Mouse (Mus musculus): ENCODE data around the gene Baz1b.
"Not testable (repeated sequence)": the region's sequence is repeated elsewhere in the genome, so short reads cannot be mapped to it uniquely, and the experiment has no call there.

Gene Baz1b

GRCm38 (mm10) chr5:135179616-135180015, 7.4 kb upstream of the Baz1b start:
- DNase-seq (ENCODE audit: low spot score in 2 of 2): no peak

- no peak for DNase-seq (ENCODE audit: low spot score in 2 of 2)
Measured at GRCm38 (mm10) chr5:135180796-135181195, 6.3 kb upstream of the Baz1b start.

GRCm38 (mm10) chr5:135181776-135182175, 5.3 kb upstream of the Baz1b start:
- no peak for DNase-seq (ENCODE audit: low spot score in 2 of 2)

- peak; percentile 50 to 64 for DNase-seq (ENCODE audit: low spot score in 2 of 2)
Measured at GRCm38 (mm10) chr5:135183131-135183861, 3.8 kb upstream of the Baz1b start.

- no peak for DNase-seq (ENCODE audit: low spot score in 2 of 2)
Measured at GRCm38 (mm10) chr5:135185016-135185415, 2.0 kb upstream of the Baz1b start.

- DNase-seq (ENCODE audit: low spot score in 2 of 2): no peak
Measured at GRCm38 (mm10) chr5:135185596-135185995, 1.5 kb upstream of the Baz1b start.

GRCm38 (mm10) chr5:135186231-135186620, 838 bp upstream of the Baz1b start:
- DNase-seq (ENCODE audit: low spot score in 2 of 2): no peak

GRCm38 (mm10) chr5:135187349-135188213, 517 bp downstream of the Baz1b start:
- peak; percentile 35 to 42 for DNase-seq (ENCODE audit: low spot score in 2 of 2)

GRCm38 (mm10) chr5:135188214-135188554, 1.1 kb downstream of the Baz1b start:
- DNase-seq (ENCODE audit: low spot score in 2 of 2): no peak

GRCm38 (mm10) chr5:135189281-135190022, 2.4 kb downstream of the Baz1b start:
- DNase-seq (ENCODE audit: low spot score in 2 of 2): no peak

GRCm38 (mm10) chr5:135191620-135192019, 4.6 kb downstream of the Baz1b start:
- DNase-seq (ENCODE audit: low spot score in 2 of 2): peak; percentile 57 to 78

- DNase-seq (ENCODE audit: low spot score in 2 of 2): no peak
Measured at GRCm38 (mm10) chr5:135192431-135192830, 5.4 kb downstream of the Baz1b start.

GRCm38 (mm10) chr5:135196367-135196766, 9.3 kb downstream of the Baz1b start:
- DNase-seq (ENCODE audit: low spot score in 2 of 2): no peak

GRCm38 (mm10) chr5:135202763-135203162, 15.7 kb downstream of the Baz1b start:
- no peak for DNase-seq (ENCODE audit: low spot score in 2 of 2)

GRCm38 (mm10) chr5:135208197-135208596, 21.1 kb downstream of the Baz1b start:
- DNase-seq (ENCODE audit: low spot score in 2 of 2): no peak

GRCm38 (mm10) chr5:135216871-135217270, 29.8 kb downstream of the Baz1b start:
- no peak for DNase-seq (ENCODE audit: low spot score in 2 of 2)

- no peak for DNase-seq (ENCODE audit: low spot score in 2 of 2)
Measured at GRCm38 (mm10) chr5:135220941-135221340, 33.9 kb downstream of the Baz1b start.

- no peak for DNase-seq (ENCODE audit: low spot score in 2 of 2)
Measured at GRCm38 (mm10) chr5:135222066-135222465, 35.0 kb downstream of the Baz1b start.

- DNase-seq (ENCODE audit: low spot score in 2 of 2): no peak
Measured at GRCm38 (mm10) chr5:135224169-135224568, 37.1 kb downstream of the Baz1b start.

GRCm38 (mm10) chr5:135225879-135226278, 38.8 kb downstream of the Baz1b start:
- not testable (repeated sequence) for DNase-seq (ENCODE audit: low spot score in 2 of 2)

- DNase-seq (ENCODE audit: low spot score in 2 of 2): no peak
Measured at GRCm38 (mm10) chr5:135230186-135230585, 43.1 kb downstream of the Baz1b start.

- no peak for DNase-seq (ENCODE audit: low spot score in 2 of 2)
Measured at GRCm38 (mm10) chr5:135233166-135233920, 46.3 kb downstream of the Baz1b start.

Measured in frontal cortex, postnatal 36 days (tissue).